Mouse (Mus musculus) bone marrow macrophage, adult 2 months (primary cell): Measurements from ENCODE around the gene Arl14.

Source experiments
- CTCF ChIP-seq: IDR thresholded peaks from 2 replicates; pipeline ENCODE4 v1.5.1; 2012; ENCODE audit warnings: low read depth, mild to moderate bottlenecking, low read length, moderate library complexity
- POLR2A ChIP-seq: IDR thresholded peaks from 2 replicates; pipeline ENCODE4 v1.6.1; 2012; ENCODE audit warnings: mild to moderate bottlenecking, low read depth, low read length, borderline replicate concordance

- TF ChIP-seq CTCF, result no peak
- TF ChIP-seq POLR2A, result no peak
These were observed 24.1 kb upstream of the Arl14 start for GRCm38 (mm10) chr3:69198098-69198497.
